Mouse (Mus musculus) gastrocnemius, adult 8-10 months (tissue): ENCODE data around the gene Gtf3c6. TPM values are rescaled to one million over a fixed set of nuclear protein-coding genes. Genes with fewer than 3 reads are reported as not detected.
A peak's percentile ranks its signal among the peaks of the same experiment; 100 is the strongest.

ENCODE experiments used
- DNase-seq, 2 experiments: peaks; one replicate each; pipeline ENCODE4 v3.0.0; 2022; ENCODE audit warnings: low spot score in 2 of 2
- total RNA-seq, 4 experiments: library from RNA; stranded (reverse); gene quantifications; 2 replicates each; pipeline ENCODE4 v1.2.4; 2022

The Gtf3c6 gene
- total RNA-seq, result 10 to 100 TPM; 19.8 to 32.6 (median 25.5) TPM

DNA sequence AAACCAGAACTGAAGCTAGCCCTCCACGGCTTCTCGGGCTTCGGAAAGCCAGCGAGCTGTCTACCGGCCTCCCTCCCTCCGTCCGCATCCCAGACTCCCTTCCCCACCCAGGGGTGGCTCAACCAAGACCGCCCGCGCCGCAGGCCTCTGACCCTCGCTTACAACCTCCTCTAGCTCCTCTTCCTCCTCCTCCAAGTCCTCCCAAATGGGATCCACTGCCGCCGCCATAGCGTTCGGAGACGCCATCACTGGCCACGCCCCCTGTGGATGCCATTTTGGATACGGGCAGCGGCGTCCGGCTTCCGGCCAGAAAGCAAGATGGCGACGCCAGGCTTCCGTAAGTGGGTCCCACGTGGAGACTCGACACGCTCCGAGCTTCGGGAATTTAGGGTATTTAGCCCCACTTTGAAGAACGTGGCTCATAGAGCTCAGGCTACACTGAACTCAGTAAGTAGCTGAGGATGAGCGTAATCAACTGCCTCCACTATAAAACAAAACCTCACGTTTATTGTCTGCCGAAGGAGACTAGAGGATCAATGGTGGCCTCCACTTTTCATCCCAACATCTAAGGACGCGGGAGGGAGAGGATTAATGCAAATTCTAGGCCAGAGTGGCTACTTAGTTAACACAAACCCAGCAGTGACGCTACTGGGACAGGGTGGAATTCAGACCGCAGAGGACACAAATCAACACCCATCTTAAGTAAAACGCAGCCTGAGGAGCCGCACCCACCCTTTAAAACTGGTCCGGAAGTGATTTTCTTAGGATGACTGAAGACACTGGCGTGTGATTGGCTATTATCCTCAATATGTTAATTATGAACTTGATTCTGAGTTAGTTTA is at the start of gene Gtf3c6:
Gtf3c6 (minus strand) TSS at position 695 of the 842 bp plus-strand sequence.
- peak; percentile 88 to 90 for DNase-seq

DNA sequence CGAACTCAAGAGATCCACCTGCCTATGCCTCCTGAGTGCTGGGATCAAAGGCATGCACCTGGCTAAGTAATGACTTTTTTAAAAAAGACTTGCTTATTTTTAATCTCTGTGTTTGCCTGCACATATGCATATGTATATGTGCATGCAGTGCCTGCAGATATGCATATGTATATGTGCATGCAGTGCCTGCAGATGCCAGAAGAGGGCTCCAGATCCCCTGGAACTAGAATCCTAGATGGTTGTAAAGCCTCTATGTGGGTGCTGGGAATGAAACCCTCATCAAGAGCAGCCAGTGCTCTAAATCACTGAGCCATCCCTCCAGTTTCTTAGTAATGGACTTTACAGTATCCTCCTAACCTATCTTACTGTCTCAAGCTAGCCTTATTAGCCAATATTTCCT is 48.1 kb upstream of the Gtf3c6 start:
- no peak for DNase-seq

GRCm38 (mm10) chr10:40302140-40302985 is 44.5 kb upstream of the Gtf3c6 start, which contains the start of gene Amd1:
Amd1 (minus strand) TSS chr10:40302186.
- DNase-seq, result peak; percentile 99 to 100

- DNase-seq, result peak in 1 of 2 experiments; percentile 7
These were observed 43.5 kb upstream of the Gtf3c6 start for GRCm38 (mm10) chr10:40301181-40302075.

- DNase-seq, result peak; percentile 57 to 77
These were observed 42.8 kb upstream of the Gtf3c6 start for GRCm38 (mm10) chr10:40300648-40301171.

- no peak for DNase-seq
These were observed 34.7 kb upstream of the Gtf3c6 start for GRCm38 (mm10) chr10:40292640-40293039.

- DNase-seq, result no peak
These were observed 28.9 kb upstream of the Gtf3c6 start for GRCm38 (mm10) chr10:40286767-40287166.

DNA sequence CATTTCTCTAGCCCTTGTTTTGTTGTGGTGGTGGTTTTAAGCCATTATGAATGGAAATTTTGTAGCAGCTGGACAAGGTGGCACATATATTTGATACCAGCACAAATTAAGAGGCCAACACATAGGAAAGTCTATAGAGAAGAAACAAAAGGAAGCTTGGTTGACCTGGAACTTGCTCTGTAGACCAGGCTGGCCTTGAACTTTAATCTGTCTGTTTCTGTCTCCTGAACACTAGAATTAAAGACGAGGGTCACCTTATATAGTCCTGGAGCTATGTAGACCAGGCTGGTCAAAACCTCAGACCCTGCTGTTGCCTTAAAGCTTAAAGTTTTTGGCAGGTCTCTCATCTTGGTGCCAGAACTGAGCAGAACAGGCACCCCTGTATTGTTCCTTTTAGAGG is 27.7 kb upstream of the Gtf3c6 start:
- no peak for DNase-seq

GRCm38 (mm10) chr10:40284997-40285396 is 27.1 kb upstream of the Gtf3c6 start:
- no peak for DNase-seq

DNA sequence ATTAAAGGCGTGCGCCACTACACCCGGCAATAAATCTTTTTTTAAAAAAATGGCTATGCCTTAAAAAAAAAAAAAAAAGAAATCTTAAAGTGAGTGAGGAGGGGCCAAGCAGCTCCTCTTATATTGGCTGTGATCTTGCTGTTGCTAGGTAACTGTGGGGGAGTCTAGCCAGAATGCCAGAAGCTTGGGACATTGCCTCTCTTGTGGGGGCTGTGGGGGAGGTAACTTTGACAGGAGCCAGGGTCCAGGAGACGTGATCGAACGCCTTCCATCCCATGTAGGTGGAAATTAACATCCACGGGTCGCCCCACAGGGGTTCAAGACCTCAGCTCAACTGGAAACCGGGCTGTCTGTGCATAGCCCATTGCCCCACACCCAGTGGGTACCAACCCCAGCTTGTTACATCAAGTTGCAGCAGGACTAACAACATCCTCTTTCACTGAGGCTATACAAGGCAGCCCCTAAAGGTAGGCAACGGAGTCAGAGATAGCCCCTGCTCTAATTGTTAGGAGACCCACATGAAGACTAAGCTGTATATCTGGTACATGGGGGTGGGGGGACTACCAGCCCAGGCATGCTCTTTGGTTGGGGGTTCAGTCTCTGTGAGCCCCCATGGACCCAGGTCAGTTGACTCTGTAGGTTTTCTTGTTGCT is 26.4 kb upstream of the Gtf3c6 start:
- no peak for DNase-seq

DNA sequence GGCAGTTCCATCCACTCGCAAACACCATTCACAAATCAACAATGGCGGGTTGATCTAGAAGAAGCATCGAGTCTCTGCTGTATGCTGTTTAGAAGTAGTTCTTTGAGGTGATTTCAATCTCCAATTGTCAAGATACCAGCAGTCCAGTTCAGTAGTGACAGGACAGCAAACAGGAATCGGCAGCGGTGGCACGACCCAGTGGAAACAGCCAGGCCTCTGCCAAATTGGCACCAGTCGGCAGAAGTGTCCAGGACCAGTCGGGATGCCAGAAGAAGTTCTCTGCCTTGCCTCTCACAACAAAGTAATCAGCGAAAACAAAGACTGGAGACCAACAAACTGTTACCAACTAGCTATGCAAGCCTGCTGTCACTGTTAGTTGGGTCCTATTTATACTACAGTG is 25.7 kb upstream of the Gtf3c6 start:
- DNase-seq, result no peak

DNA sequence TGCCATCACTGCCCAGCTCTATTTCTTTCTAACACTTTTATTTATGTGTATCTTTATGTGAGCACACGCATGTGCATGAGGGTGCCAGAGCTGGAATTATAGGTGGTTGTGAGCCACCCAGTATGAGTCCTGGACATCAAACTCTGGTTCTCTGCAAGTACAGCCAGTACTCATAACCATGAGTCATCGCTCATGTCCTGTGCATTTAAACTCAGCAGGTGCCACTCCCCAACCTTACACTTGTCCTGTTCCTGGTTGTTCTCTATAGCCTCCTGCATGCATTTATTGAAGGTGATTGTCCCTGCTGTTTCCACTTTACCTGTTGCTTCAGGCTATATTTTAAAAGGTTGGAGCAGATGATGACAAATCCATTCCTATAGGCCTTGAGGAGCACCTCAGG is 23.7 kb upstream of the Gtf3c6 start:
- DNase-seq, result no peak

DNA sequence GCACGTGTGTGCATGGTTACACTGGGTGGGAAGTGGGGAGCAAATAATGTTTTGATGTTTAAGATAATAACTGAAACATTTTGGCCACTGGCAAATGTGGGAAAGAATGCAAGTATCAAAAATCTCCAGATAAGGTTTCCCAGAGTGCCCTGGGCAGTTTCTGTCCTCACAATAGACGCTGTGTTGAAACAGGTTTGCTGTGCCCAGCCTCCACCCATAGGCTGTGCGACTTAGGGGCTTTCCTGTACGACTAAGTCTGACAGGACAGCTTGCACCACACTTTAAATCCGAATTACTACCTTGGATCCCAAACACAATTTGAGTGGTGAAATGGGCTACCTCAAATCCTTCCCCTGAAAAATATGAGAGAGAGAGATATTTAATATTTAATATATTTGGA is 20.4 kb upstream of the Gtf3c6 start:
- no peak for DNase-seq

- DNase-seq, result no peak
These were observed 18.1 kb upstream of the Gtf3c6 start for GRCm38 (mm10) chr10:40275991-40276390.

DNA sequence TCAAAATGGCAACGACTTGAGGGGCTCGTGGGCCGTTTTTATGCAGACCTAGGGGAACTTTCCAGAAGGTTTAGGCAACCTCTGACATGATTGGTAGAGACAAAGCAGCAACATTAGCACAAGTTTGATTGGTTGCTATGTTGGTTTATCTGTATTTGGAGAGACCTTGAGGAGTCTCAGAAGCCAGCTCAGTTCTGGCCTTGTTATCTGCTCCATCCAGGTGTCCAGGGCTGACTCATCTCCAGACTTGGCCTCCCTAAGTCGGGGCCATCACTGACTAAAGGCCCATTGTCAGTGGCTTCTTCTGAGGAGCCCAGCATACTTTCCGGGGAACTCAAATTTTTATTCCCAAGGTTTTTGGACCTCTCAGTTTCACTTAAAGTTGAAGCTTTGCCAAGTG is 16.0 kb upstream of the Gtf3c6 start:
- DNase-seq, result no peak

DNA sequence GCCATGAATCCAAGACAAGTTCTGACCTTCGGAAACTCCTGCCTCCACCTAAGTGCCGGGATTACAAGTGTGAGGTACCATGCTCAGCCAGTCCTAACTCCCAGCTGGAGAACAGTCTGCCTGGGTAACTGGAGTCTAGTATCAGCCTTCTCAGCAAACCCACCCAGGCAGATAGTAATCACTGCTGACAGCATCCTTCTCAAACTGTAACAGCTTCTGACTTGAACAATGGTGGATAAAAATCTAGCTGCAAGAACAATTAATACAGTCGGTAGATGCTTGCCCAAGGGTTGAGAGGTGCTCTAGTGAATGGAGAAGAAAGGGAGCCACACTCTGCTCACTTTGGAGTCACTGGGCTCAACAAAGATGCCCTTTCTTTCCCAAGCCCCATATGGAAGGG is 13.3 kb upstream of the Gtf3c6 start:
- no peak for DNase-seq

DNA sequence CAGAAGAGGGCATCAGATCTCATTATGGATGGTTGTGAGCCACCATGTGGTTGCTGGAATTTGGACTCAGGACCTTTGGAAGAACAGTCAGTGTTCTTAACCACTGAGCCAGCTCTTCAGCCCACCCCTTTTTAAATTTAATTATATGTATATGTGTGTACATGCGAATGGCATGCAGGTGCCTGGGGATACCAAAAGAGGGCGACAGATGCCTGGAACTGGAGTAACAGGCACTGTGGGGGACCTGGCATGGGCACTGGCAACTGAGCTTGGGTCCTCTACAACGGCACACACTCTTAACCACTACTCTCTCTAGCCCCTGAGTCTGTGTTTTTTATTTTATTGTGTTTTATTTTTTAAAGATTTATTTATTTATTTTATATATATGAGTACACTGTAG is 7.0 kb upstream of the Gtf3c6 start:
- DNase-seq, result no peak

DNA sequence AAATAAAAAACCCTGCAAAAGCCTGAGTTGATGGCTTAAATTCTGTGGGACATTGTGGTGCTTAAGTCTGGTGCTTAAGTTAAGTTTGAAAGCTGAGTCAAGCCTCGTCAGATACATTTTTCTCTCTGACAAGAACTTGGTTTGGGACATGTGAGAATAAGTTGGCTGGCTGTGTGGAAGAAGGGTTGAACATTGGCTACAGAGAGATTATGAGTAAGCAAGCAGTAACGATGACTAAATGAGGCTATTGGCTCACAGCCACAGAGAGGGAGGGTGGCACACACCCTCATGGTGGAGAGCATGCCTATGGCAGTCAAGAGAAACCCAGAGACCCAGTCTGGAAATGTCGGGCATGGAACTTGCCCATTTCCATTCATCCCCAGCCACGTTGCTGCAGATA is 5.8 kb upstream of the Gtf3c6 start:
- no peak for DNase-seq

- no peak for DNase-seq
These were observed 4.3 kb upstream of the Gtf3c6 start for GRCm38 (mm10) chr10:40262200-40262599.

GRCm38 (mm10) chr10:40260305-40260704 is 2.4 kb upstream of the Gtf3c6 start:
- no peak for DNase-seq

GRCm38 (mm10) chr10:40259542-40259941 is 1.6 kb upstream of the Gtf3c6 start:
- DNase-seq, result no peak
